Mouse (Mus musculus) bone marrow, adult 2 months (tissue): Measurements from ENCODE around the gene Spsb4. TPM values are rescaled to one million over a fixed set of nuclear protein-coding genes. Genes with fewer than 3 reads are reported as not detected.

ENCODE experiments used
- H3K27ac ChIP-seq: fragments of 200-500 bp; 2 replicates; pipeline ENCODE4 v1.5.1; 2012; ENCODE audit warnings: low read depth, mild to moderate bottlenecking, control low read depth, inconsistent platforms, low read length; ENCODE audit not compliant: control insufficient read depth, poor library complexity, insufficient read depth
- H3K4me1 ChIP-seq: fragments of 200-500 bp; 2 replicates; pipeline ENCODE4 v1.6.1; 2011; ENCODE audit warnings: low read length; ENCODE audit not compliant: control insufficient read depth, insufficient read depth
- H3K4me3 ChIP-seq: fragments of 200-500 bp; replicated peaks from 2 replicates; pipeline ENCODE3; 2011; ENCODE audit warnings: mild to moderate bottlenecking, low read depth, low read length, control low read depth; ENCODE audit not compliant: control insufficient read depth
- CTCF ChIP-seq: fragments of 200-500 bp; IDR thresholded peaks from 2 replicates; pipeline ENCODE4 v1.5.1; 2011; ENCODE audit warnings: low read length, control low read depth; ENCODE audit not compliant: control insufficient read depth, insufficient read depth
- POLR2A ChIP-seq: fragments of 200-500 bp; IDR thresholded peaks from 2 replicates; pipeline ENCODE4 v1.6.1; 2011; ENCODE audit warnings: low read depth, mild to moderate bottlenecking, control low read depth, low read length, borderline replicate concordance; ENCODE audit not compliant: control insufficient read depth
- WGBS: fragments of 180-500 bp; shearing (Covaris S2); methylation state at CpG from one replicate; pipeline ENCODE4 v1.1.7; 2018; 5-methylcytosine and 5-hydroxymethylcytosine counted together
- polyA plus RNA-seq: library from polyadenylated mRNA; stranded (reverse); fragments of >200 nt; gene quantifications from 2 replicates; pipeline ENCODE4 v1.2.4, GENCODE M21; 2011; ENCODE audit warnings: low replicate concordance; ENCODE audit not compliant: missing spikeins, insufficient read depth, insufficient read length

Spsb4 gene
- polyA plus RNA-seq, 1 experiment, result 1.5 TPM

DNA sequence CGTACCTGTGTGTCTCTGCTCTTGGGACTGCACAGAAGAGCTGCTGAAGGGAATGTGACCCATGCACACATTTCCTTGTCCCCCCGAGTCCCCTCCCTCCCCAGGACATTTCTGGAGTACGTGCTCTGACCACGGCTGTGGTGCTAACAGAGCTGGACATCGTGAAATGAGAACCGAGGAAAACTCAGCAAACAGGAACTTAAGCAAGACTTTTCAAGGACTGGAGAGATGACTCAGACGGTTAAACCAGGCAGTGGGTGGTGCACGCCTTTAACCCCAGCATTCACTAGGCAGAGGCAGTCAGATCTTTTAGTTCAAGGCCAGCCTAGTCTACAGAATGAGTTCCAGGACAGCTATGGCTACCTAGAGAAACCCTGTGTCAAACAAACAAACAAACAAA lies 1.5 kb upstream of the Spsb4 start:
- peaks cover 2% of the 10 kb centered on the region; the same call in 1 of the 2 replicates for H3K4me1 ChIP-seq
- H3K27ac ChIP-seq, result no peak overlapping the region
- TF ChIP-seq CTCF (no peak), POLR2A (no peak)
- H3K4me3 ChIP-seq, result no peak overlapping the region
- 28% methylated on average over 8 of the region's 8 CpGs for WGBS

- WGBS, result 60% methylated on average over 2 of the region's 2 CpGs
- H3K27ac ChIP-seq, result no peak overlapping the region
- H3K4me1 ChIP-seq, result peaks cover 2% of the 10 kb centered on the region; the same call in 1 of the 2 replicates
- no peak for TF ChIP-seq POLR2A
- no peak for TF ChIP-seq CTCF
- no peak overlapping the region for H3K4me3 ChIP-seq
Observed at GRCm38 (mm10) chr9:97019686-97020085, 1.0 kb upstream of the Spsb4 start.

GRCm38 (mm10) chr9:97019231-97019630 lies 588 bp upstream of the Spsb4 start:
- Histone ChIP-seq H3K27ac (no peak overlapping the region), H3K4me1 (peaks cover 2% of the 10 kb centered on the region; the same call in 1 of the 2 replicates), H3K4me3 (no peak overlapping the region)
- 12% methylated on average over 11 of the region's 11 CpGs for WGBS
- TF ChIP-seq POLR2A (no peak), CTCF (no peak)

GRCm38 (mm10) chr9:97017811-97018641 lies 617 bp downstream of the Spsb4 start:
- under 1% methylated on average over 62 of the region's 62 CpGs for WGBS
- Histone ChIP-seq H3K4me3 (peak overlapping the region; percentile 47), H3K27ac (no peak overlapping the region; the same call in 1 of the 2 replicates), H3K4me1 (peaks cover 2% of the 10 kb centered on the region; the same call in 1 of the 2 replicates)
- no peak for TF ChIP-seq CTCF

DNA sequence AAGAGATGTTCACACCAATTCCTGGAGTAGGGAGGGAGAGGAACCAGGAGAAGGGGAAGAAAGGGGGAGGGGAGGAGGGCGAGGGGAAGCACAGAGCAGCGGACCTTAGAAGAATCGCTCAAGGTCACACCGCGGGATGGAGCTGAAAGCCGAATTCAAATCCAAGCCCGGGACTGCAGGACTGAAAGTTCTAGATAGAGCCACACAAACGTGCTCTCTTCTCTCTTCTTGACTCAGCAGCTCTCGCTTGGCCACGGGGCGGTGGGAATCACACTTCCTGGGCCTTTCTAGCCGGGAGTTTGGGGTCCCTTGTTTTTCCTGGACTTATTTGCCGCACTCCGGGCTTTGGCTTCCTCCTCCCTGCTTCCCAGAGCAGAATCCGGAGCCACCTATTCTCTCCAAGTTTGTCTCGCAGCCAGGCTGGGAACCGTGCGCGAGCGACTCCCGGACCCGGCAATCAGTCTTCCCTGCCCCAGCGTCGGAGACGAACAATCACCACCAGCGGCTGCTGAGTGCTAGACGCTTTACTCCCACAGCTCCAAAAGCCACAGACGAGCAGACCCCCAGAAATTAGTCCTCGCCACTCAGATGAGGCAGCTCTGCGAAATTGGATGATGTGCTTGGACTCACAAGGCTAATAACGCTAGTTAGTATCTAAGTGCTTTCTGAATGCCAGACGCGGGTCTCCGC lies 1.4 kb downstream of the Spsb4 start:
- Histone ChIP-seq H3K4me1 (peaks cover 2% of the 10 kb centered on the region; the same call in 1 of the 2 replicates), H3K4me3 (peak overlapping the region; percentile 27), H3K27ac (no peak overlapping the region)
- TF ChIP-seq CTCF (no peak), POLR2A (no peak)
- WGBS, result 1% methylated on average over 34 of the region's 34 CpGs

GRCm38 (mm10) chr9:97015751-97016150 lies 2.9 kb downstream of the Spsb4 start:
- no peak overlapping the region for H3K4me3 ChIP-seq
- no peak for TF ChIP-seq CTCF
- TF ChIP-seq POLR2A, result no peak
- WGBS, result 85% methylated on average over 6 of the region's 6 CpGs
- H3K27ac ChIP-seq, result no peak overlapping the region
- H3K4me1 ChIP-seq, result peaks cover 2% of the 10 kb centered on the region; the same call in 1 of the 2 replicates

GRCm38 (mm10) chr9:97013698-97014097 lies 4.9 kb downstream of the Spsb4 start:
- TF ChIP-seq POLR2A (no peak), CTCF (no peak)
- Histone ChIP-seq H3K4me1 (no peaks in the 10 kb centered on the region), H3K4me3 (no peak overlapping the region), H3K27ac (no peak overlapping the region)
- 78% methylated on average over 9 of the region's 9 CpGs for WGBS

DNA sequence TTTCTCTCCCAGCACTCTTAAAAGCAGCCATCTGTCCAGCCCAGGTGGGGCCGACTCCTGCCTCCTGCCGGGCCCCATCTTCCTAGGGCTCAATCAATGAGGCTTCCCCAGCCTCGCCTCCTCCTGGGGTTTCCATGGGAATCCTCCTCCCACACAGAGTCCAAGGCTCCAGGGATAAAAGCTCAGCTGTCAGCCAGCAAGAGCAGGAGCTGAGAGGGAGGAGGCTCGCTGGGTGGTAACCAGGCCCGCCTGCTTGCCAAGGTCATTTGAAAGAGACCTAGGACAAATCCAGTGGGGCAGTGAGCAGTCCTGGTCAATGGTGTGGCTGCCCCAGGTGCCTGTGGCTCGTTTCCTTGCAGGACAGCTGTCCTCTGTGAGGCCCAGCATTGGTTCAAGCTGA lies 5.5 kb downstream of the Spsb4 start:
- no peaks in the 10 kb centered on the region for H3K4me1 ChIP-seq
- TF ChIP-seq POLR2A (no peak), CTCF (no peak)
- no peak overlapping the region for H3K4me3 ChIP-seq
- no peak overlapping the region for H3K27ac ChIP-seq
- 72% methylated on average over 6 of the region's 6 CpGs for WGBS
